Mouse (Mus musculus): Measurements from ENCODE around the gene Tead1. TPM values are rescaled to one million over a fixed set of nuclear protein-coding genes. Genes with fewer than 3 reads are reported as not detected.

Gene Tead1
- polyA plus RNA-seq (2015; fragmentation: Nextera tagmentation; extraction: Ambion mirVana): 18.0 and 18.9 TPM in 2 replicates

- peak; percentile 91 for ATAC-seq (ENCODE audit: insufficient read depth, low FRiP score)
- under 1% methylated on average over 54 of the region's 57 CpGs for WGBS
These were observed at the start of gene Tead1 for GRCm38 (mm10) chr7:112679171-112679512. Tead1 (plus strand) TSS chr7:112679318.

GRCm38 (mm10) chr7:112634505-112635213, 44.5 kb upstream of the Tead1 start:
- Histone ChIP-seq H3K9ac (ENCODE audit: low read length) (no peak overlapping the region), H3K4me2 (ENCODE audit: low read depth, low read length) (no peak overlapping the region), H3K27ac (ENCODE audit: low read length) (no peak overlapping the region), H3K9me3 (replicated peaks; ENCODE audit: control insufficient read depth, low read length) (no peaks in the 10 kb centered on the region; the same call in 1 of the 2 replicates), H3K4me1 (ENCODE audit: control insufficient read depth, insufficient read depth, low read length) (no peaks in the 10 kb centered on the region), H3K36me3 (ENCODE audit: control insufficient read depth, insufficient read depth, low read length) (no peaks in the 10 kb centered on the region), H3K27me3 (ENCODE audit: control insufficient read depth, insufficient read depth, low read length) (no peaks in the 10 kb centered on the region), H3K4me3 (replicated peaks; ENCODE audit: low read length) (no peak overlapping the region)
- no peak for ATAC-seq (ENCODE audit: insufficient read depth, low FRiP score)
- 76% methylated on average over 10 of the region's 10 CpGs for WGBS

More at GRCm38 (mm10) chr7:112679171-112679512, at the start of gene Tead1:
- Histone ChIP-seq H3K9ac (ENCODE audit: low read length) (peak within 1 kb of the TSS; percentile 96), H3K36me3 (ENCODE audit: control insufficient read depth, insufficient read depth, low read length) (no peaks in the 10 kb centered on the region), H3K27me3 (ENCODE audit: control insufficient read depth, insufficient read depth, low read length) (no peaks in the 10 kb centered on the region), H3K4me3 (replicated peaks; ENCODE audit: low read length) (peak within 1 kb of the TSS; percentile 77), H3K9me3 (replicated peaks; ENCODE audit: control insufficient read depth, low read length) (no peaks in the 10 kb centered on the region), H3K27ac (ENCODE audit: low read length) (peak within 1 kb of the TSS; percentile 98), H3K4me1 (ENCODE audit: control insufficient read depth, insufficient read depth, low read length) (peaks cover 9% of the 10 kb centered on the region; the same call in 1 of the 2 replicates), H3K4me2 (ENCODE audit: low read depth, low read length) (peak within 1 kb of the TSS; percentile 83)

GRCm38 (mm10) chr7:112635936-112636335, 43.2 kb upstream of the Tead1 start:
- H3K27ac ChIP-seq (ENCODE audit: low read length): no peak overlapping the region
- no peaks in the 10 kb centered on the region; the same call in 1 of the 2 replicates for H3K9me3 ChIP-seq (replicated peaks; ENCODE audit: control insufficient read depth, low read length)
- no peaks in the 10 kb centered on the region for H3K36me3 ChIP-seq (ENCODE audit: control insufficient read depth, insufficient read depth, low read length)
- no peaks in the 10 kb centered on the region for H3K4me1 ChIP-seq (ENCODE audit: control insufficient read depth, insufficient read depth, low read length)
- H3K4me2 ChIP-seq (ENCODE audit: low read depth, low read length): no peak overlapping the region
- 91% methylated on average over 2 of the region's 2 CpGs for WGBS
- no peaks in the 10 kb centered on the region for H3K27me3 ChIP-seq (ENCODE audit: control insufficient read depth, insufficient read depth, low read length)
- ATAC-seq (ENCODE audit: insufficient read depth, low FRiP score): no peak
- no peak overlapping the region for H3K9ac ChIP-seq (ENCODE audit: low read length)
- no peak overlapping the region for H3K4me3 ChIP-seq (replicated peaks; ENCODE audit: low read length)

DNA sequence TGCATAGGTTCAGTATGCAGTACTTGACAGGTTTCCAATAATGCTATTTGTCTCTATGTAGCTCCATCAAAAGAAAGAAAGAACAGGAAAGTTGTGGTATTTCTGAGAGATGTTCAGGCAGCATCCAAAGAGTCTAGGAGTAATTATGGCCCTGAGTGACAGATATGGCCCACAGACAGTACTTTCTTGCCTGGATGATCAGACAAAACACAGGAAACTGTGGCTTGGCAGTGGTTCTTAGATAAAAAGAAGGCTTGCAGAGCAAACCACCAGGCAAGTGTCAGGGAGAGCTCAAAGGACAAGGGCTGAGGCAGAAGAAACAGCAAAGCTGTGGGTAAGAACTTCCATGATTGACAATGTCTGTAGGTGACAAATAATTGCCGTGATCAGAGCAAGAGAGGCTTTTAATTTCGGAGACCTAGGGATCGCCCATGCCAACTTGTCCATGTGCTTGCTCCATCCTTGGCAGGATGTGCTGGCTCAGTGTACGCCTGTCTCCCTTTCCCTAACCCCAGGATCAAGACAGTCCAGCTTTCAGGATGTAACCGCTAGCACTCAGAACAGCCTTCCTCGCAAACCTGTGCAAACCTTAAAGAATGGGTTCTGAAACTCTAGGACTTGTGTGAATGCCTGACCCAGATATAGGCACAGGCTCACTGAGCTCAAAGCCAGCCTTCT, 35.1 kb upstream of the Tead1 start:
- WGBS: 84% methylated on average over 6 of the region's 6 CpGs
- Histone ChIP-seq H3K4me3 (replicated peaks; ENCODE audit: low read length) (no peak overlapping the region), H3K4me2 (ENCODE audit: low read depth, low read length) (no peak overlapping the region), H3K27me3 (ENCODE audit: control insufficient read depth, insufficient read depth, low read length) (no peaks in the 10 kb centered on the region), H3K9me3 (replicated peaks; ENCODE audit: control insufficient read depth, low read length) (no peaks in the 10 kb centered on the region), H3K9ac (ENCODE audit: low read length) (no peak overlapping the region), H3K4me1 (ENCODE audit: control insufficient read depth, insufficient read depth, low read length) (no peaks in the 10 kb centered on the region), H3K36me3 (ENCODE audit: control insufficient read depth, insufficient read depth, low read length) (no peaks in the 10 kb centered on the region), H3K27ac (ENCODE audit: low read length) (no peak overlapping the region)
- no peak for ATAC-seq (ENCODE audit: insufficient read depth, low FRiP score)

- H3K9me3 ChIP-seq (replicated peaks; ENCODE audit: control insufficient read depth, low read length): no peaks in the 10 kb centered on the region
- 79% methylated on average over 6 of the region's 6 CpGs for WGBS
These were observed 34.4 kb upstream of the Tead1 start for GRCm38 (mm10) chr7:112644701-112645100.

DNA sequence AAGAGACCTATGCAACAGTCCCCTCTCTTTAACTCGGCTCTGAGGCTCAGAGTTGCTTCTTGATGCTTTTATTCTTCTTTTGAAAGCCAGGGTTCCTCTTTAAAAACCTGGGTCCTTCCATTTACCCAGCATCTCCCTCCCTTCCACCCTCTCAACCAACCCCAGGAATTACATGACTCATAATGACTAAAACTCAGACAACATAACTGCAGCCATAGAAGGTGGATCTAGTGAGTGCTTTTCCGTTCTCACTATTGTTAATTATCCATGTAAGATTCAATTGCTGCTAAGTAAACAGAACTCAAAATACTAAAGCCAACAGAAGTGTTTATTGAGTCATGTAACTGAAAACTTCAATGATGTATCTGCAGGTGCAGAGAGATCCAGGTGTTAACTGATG, 33.4 kb upstream of the Tead1 start:
- H3K9ac ChIP-seq (ENCODE audit: low read length): no peak overlapping the region
- H3K4me1 ChIP-seq (ENCODE audit: control insufficient read depth, insufficient read depth, low read length): no peaks in the 10 kb centered on the region
- WGBS: 69% methylated on average over 2 of the region's 2 CpGs
- no peak overlapping the region for H3K4me2 ChIP-seq (ENCODE audit: low read depth, low read length)
- no peak overlapping the region for H3K27ac ChIP-seq (ENCODE audit: low read length)
- peak; percentile 40; the same call in 1 of the 2 replicates for ATAC-seq (ENCODE audit: insufficient read depth, low FRiP score)
- no peaks in the 10 kb centered on the region for H3K9me3 ChIP-seq (replicated peaks; ENCODE audit: control insufficient read depth, low read length)
- no peak overlapping the region for H3K4me3 ChIP-seq (replicated peaks; ENCODE audit: low read length)
- no peaks in the 10 kb centered on the region for H3K36me3 ChIP-seq (ENCODE audit: control insufficient read depth, insufficient read depth, low read length)
- H3K27me3 ChIP-seq (ENCODE audit: control insufficient read depth, insufficient read depth, low read length): no peaks in the 10 kb centered on the region

More at GRCm38 (mm10) chr7:112644701-112645100, 34.4 kb upstream of the Tead1 start:
- no peak for ATAC-seq (ENCODE audit: insufficient read depth, low FRiP score)
- Histone ChIP-seq H3K36me3 (ENCODE audit: control insufficient read depth, insufficient read depth, low read length) (no peaks in the 10 kb centered on the region), H3K4me2 (ENCODE audit: low read depth, low read length) (no peak overlapping the region), H3K27me3 (ENCODE audit: control insufficient read depth, insufficient read depth, low read length) (no peaks in the 10 kb centered on the region), H3K27ac (ENCODE audit: low read length) (no peak overlapping the region), H3K9ac (ENCODE audit: low read length) (no peak overlapping the region), H3K4me3 (replicated peaks; ENCODE audit: low read length) (no peak overlapping the region), H3K4me1 (ENCODE audit: control insufficient read depth, insufficient read depth, low read length) (no peaks in the 10 kb centered on the region)

DNA sequence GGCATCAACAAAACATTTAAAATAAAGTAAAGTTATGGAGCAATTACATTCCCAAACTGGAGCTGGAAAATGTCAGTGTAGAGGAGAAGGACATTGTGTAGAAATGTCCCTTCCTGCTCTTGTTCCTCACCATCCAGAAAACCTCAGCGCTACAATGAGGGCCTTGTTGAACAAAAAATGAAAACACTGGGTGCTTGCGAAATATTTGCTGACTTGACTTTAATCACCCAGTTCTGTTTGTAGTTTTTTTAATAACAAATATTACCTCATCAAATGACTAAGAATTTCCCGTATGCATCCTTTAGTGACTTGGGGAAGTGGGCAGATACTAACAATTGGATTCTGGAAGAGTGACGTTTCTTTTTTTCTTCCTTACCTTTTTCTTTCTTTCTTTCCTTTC, 31.7 kb upstream of the Tead1 start:
- 79% methylated on average over 4 of the region's 4 CpGs for WGBS
- Histone ChIP-seq H3K4me2 (ENCODE audit: low read depth, low read length) (no peak overlapping the region), H3K9ac (ENCODE audit: low read length) (no peak overlapping the region), H3K4me1 (ENCODE audit: control insufficient read depth, insufficient read depth, low read length) (no peaks in the 10 kb centered on the region), H3K9me3 (replicated peaks; ENCODE audit: control insufficient read depth, low read length) (no peaks in the 10 kb centered on the region), H3K4me3 (replicated peaks; ENCODE audit: low read length) (no peak overlapping the region), H3K36me3 (ENCODE audit: control insufficient read depth, insufficient read depth, low read length) (no peaks in the 10 kb centered on the region), H3K27me3 (ENCODE audit: control insufficient read depth, insufficient read depth, low read length) (no peaks in the 10 kb centered on the region), H3K27ac (ENCODE audit: low read length) (no peak overlapping the region)
- no peak for ATAC-seq (ENCODE audit: insufficient read depth, low FRiP score)

DNA sequence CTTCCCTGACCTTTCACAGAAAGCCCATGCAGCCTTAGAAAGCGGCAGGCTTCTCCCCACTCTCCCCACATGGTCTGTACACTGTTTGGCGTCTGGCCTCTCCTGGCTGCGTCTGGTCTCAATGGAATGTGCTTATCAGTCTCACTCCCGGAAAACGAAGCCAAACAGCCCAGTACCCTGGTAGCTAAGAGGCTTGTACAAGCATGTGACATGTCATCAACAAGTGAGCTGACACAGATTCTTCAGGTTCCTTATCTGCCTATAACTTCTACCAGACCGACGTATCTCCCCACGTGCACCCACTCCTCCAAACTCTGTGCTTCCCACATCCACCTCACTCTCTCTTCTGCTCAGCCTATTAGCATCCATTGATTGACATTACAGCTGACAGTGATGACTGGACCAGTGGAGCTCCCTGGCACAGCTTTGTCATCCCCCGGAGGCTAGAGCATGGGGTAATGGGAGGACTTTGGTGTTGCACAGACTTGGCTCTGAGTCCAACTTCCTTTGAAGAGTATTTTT, 22.9 kb upstream of the Tead1 start:
- H3K27me3 ChIP-seq (ENCODE audit: control insufficient read depth, insufficient read depth, low read length): no peaks in the 10 kb centered on the region
- ATAC-seq (ENCODE audit: insufficient read depth, low FRiP score): peak; percentile 89; the same call in 1 of the 2 replicates
- H3K36me3 ChIP-seq (ENCODE audit: control insufficient read depth, insufficient read depth, low read length): no peaks in the 10 kb centered on the region
- no peak overlapping the region for H3K4me2 ChIP-seq (ENCODE audit: low read depth, low read length)
- peak overlapping the region; percentile 10; the same call in 1 of the 2 replicates for H3K9ac ChIP-seq (ENCODE audit: low read length)
- no peak overlapping the region for H3K4me3 ChIP-seq (replicated peaks; ENCODE audit: low read length)
- H3K4me1 ChIP-seq (ENCODE audit: control insufficient read depth, insufficient read depth, low read length): peaks cover 9% of the 10 kb centered on the region
- no peaks in the 10 kb centered on the region for H3K9me3 ChIP-seq (replicated peaks; ENCODE audit: control insufficient read depth, low read length)
- WGBS: 14% methylated on average over 9 of the region's 9 CpGs
- H3K27ac ChIP-seq (ENCODE audit: low read length): no peak overlapping the region; the same call in 1 of the 2 replicates

GRCm38 (mm10) chr7:112658939-112659338, 20.2 kb upstream of the Tead1 start:
- Histone ChIP-seq H3K36me3 (ENCODE audit: control insufficient read depth, insufficient read depth, low read length) (no peaks in the 10 kb centered on the region), H3K27me3 (ENCODE audit: control insufficient read depth, insufficient read depth, low read length) (no peaks in the 10 kb centered on the region), H3K4me3 (replicated peaks; ENCODE audit: low read length) (no peak overlapping the region), H3K9me3 (replicated peaks; ENCODE audit: control insufficient read depth, low read length) (no peaks in the 10 kb centered on the region), H3K27ac (ENCODE audit: low read length) (no peak overlapping the region), H3K4me2 (ENCODE audit: low read depth, low read length) (no peak overlapping the region), H3K4me1 (ENCODE audit: control insufficient read depth, insufficient read depth, low read length) (peaks cover 19% of the 10 kb centered on the region), H3K9ac (ENCODE audit: low read length) (no peak overlapping the region)
- 87% methylated on average over 3 of the region's 3 CpGs for WGBS
- ATAC-seq (ENCODE audit: insufficient read depth, low FRiP score): no peak

All from stomach, embryonic 16.5 days (tissue).